Mouse (Mus musculus): ENCODE results near the gene Zfp987.
"Not testable (repeated sequence)": the region's sequence is repeated elsewhere in the genome, so short reads cannot be mapped to it uniquely, and the experiment has no call there.

Gene Zfp987

DNA sequence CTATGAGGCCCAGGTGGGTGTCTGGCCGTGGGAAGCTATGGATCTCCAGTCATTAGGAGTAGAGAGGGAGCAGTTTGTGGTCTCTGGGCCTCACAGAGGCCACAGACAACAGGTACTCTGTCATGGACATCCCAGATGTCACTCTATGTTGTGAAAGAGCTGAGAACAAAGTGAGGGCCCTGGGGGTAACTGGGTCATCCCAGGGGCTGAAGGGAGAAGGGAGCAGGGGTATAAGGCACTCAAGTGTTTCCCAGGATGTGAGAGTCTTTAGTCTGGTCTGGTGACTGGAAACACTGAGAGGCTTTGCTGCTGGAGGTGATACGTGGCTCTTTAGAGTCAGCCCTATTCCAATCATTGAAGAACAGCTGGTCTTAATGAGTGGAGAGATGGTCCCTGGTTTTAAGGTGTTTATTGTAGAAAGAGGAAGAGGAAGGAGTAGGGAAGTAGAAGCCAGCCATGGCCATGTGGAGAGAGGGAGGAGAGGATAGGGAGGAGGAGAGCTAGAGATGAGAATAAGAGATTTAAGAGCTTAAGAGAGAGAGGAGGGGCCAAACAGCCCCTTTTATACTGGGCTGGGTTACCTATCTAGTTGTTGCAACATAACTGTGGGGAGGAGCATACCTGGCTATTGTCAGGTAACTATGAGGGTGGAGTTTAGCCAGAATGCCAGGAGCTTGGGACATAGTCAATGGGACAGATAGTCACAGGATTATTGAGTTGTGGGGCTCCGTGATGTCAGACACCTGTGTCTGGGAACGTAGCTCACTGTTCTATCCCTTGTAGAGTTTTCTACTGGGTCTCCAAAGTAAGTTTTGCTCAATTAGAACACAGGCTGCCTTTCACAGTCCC, 76.5 kb downstream of the Zfp987 start:
- not testable (repeated sequence) for DNase-seq (ENCODE audit: low spot score in 2 of 2)

All from frontal cortex, postnatal 25 days (tissue).